23 mouse cellular contexts compared by ENCODE assay signal in the genomic region with DNA sequence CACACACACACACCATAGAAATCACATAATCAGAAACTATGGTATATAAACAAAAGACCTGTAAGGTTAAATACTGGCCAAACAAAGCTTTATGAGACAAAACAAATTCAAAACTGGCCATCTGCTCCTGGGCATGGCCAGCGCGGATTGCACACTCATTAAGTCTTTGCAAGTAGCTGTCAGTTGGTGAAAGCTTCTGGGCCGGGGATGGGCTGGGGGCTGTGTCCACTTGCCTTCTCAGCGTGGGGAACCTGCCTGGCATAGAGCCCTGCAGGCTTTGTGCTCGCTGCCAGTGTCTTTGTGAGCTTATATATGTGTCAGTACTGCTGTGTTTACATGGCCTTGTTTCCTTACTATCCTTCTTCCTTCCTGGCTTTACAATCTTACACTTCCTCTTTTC.
DNase-seq lines count a peak whose midpoint lies in the region; ATAC-seq and TF ChIP-seq lines count a peak whose summit lies in the region.
"Had no signal": no experiment of that assay in that cellular context is flagged by ENCODE, and none has a peak within 500 bp of the region (broad histone marks: within the 10 kb centered on the region; RNA-seq: fewer than 3 reads in every experiment).

No protein-coding gene starts in this region.

- 0 out of 2 replicates have a peak, but pooled peaks have one; percentile 36 for ATAC-seq in lung, embryonic 16.5 days (ENCODE audit: low read depth)
- peak; percentile 69 for ATAC-seq in hindbrain, embryonic 12.5 days (ENCODE audit: low FRiP score)
- ATAC-seq in midbrain, embryonic 13.5 days = 0 out of 2 replicates have a peak, but pooled peaks have one; percentile 50
- ATAC-seq: CD4-positive, CD25-positive, alpha-beta regulatory T cell, adult 4 months had no signal

- no peaks in the 10 kb centered on the region for H3K27me3 ChIP-seq in cerebellum, adult 2 months (ENCODE audit: control insufficient read depth, insufficient read depth, low read length)
- H3K27me3 ChIP-seq in lung, embryonic 16.5 days (ENCODE audit: control insufficient read depth, insufficient read depth, low read depth, low read length) = no peaks in the 10 kb centered on the region
- H3K27me3 ChIP-seq in hindbrain, embryonic 12.5 days = no peaks in the 10 kb centered on the region
- no peaks in the 10 kb centered on the region for H3K27me3 ChIP-seq in midbrain, embryonic 13.5 days
- H3K27me3 ChIP-seq: limb, embryonic 15.5 days; stomach, embryonic 15.5 days had no signal

- H3K36me3 ChIP-seq in lung, embryonic 16.5 days (ENCODE audit: control insufficient read depth, insufficient read depth, low read length) = no peaks in the 10 kb centered on the region
- H3K36me3 ChIP-seq in hindbrain, embryonic 12.5 days = no peaks in the 10 kb centered on the region
- H3K36me3 ChIP-seq in midbrain, embryonic 13.5 days = 0 out of 2 replicates have a peak, but pooled peaks cover under 1% of the 10 kb centered on the region
- H3K36me3 ChIP-seq: limb, embryonic 15.5 days; stomach, embryonic 15.5 days had no signal

- H3K27ac ChIP-seq in cerebellum, adult 2 months (ENCODE audit: insufficient read depth, low read length) = no peak overlapping the region
- H3K27ac ChIP-seq in lung, embryonic 16.5 days (ENCODE audit: low read length) = no peak overlapping the region
- H3K27ac ChIP-seq in hindbrain, embryonic 12.5 days = peak overlapping the region; percentile 64
- peak overlapping the region; percentile 19; the same call in 1 of the 2 replicates for H3K27ac ChIP-seq in midbrain, embryonic 13.5 days
- H3K27ac ChIP-seq: heart, adult 2 months; limb, embryonic 15.5 days; macrophage; stomach, embryonic 15.5 days had no signal

- H3K9me3 ChIP-seq in lung, embryonic 16.5 days (ENCODE audit: control insufficient read depth, low read length) = no peaks in the 10 kb centered on the region
- no peaks in the 10 kb centered on the region for H3K9me3 ChIP-seq in hindbrain, embryonic 12.5 days (replicated peaks)
- no peaks in the 10 kb centered on the region for H3K9me3 ChIP-seq in midbrain, embryonic 13.5 days
- H3K9me3 ChIP-seq: G1E; limb, embryonic 15.5 days; stomach, embryonic 15.5 days had no signal

- no peak overlapping the region for H3K4me2 ChIP-seq in lung, embryonic 16.5 days (ENCODE audit: low read depth, low read length)
- H3K4me2 ChIP-seq in hindbrain, embryonic 12.5 days (replicated peaks) = no peak overlapping the region
- H3K4me2 ChIP-seq in midbrain, embryonic 13.5 days (replicated peaks) = no peak overlapping the region
- H3K4me2 ChIP-seq: limb, embryonic 15.5 days; stomach, embryonic 15.5 days had no signal

- no peak overlapping the region for H3K9ac ChIP-seq in lung, embryonic 16.5 days (ENCODE audit: low read length)
- no peak overlapping the region for H3K9ac ChIP-seq in hindbrain, embryonic 12.5 days
- no peak overlapping the region for H3K9ac ChIP-seq in midbrain, embryonic 13.5 days (replicated peaks)
- H3K9ac ChIP-seq: limb, embryonic 15.5 days; stomach, embryonic 15.5 days had no signal

- TF ChIP-seq POLR2A in cerebellum, adult 2 months (IDR thresholded peaks at IDR 0.05; ENCODE audit: borderline replicate concordance, insufficient read depth, low read length) = no peak

- peak; percentile 55 to 76 for DNase-seq in cerebellum, postnatal 10 days
- no peak for DNase-seq in cerebellum, adult 2 months
- no peak for DNase-seq in lung, postnatal 10 days
- no peak for DNase-seq in adrenal gland, adult 2 months
- DNase-seq in layer of hippocampus, adult 9-10 months (ENCODE audit: low spot score) = no peak
- DNase-seq: adrenal gland, adult 8-10 months; cerebellum, adult 9-10 months; gastrocnemius, postnatal 10 days; heart, adult 2 months; kidney, adult 2 months; kidney, postnatal 25 days; right cerebral cortex, adult 18-20 months; spleen, adult 18-20 months; thymus, adult 2 months had no signal

- no peak for TF ChIP-seq CTCF in cerebellum, adult 2 months (IDR thresholded peaks at IDR 0.05; ENCODE audit: borderline replicate concordance, insufficient read depth, low read depth, low read length)

- H3K4me1 ChIP-seq in cerebellum, adult 2 months (ENCODE audit: control insufficient read depth, insufficient read depth, low read length) = no peaks in the 10 kb centered on the region
- H3K4me1 ChIP-seq in lung, embryonic 16.5 days (replicated peaks; ENCODE audit: control insufficient read depth, insufficient read depth, low read length) = no peaks in the 10 kb centered on the region
- peaks cover 6% of the 10 kb centered on the region; the same call in 1 of the 2 replicates for H3K4me1 ChIP-seq in hindbrain, embryonic 12.5 days
- H3K4me1 ChIP-seq in midbrain, embryonic 13.5 days (replicated peaks) = peaks cover 10% of the 10 kb centered on the region
- H3K4me1 ChIP-seq: limb, embryonic 15.5 days; stomach, embryonic 15.5 days had no signal

- no peak overlapping the region for H3K4me3 ChIP-seq in cerebellum, adult 2 months (replicated peaks; ENCODE audit: insufficient read depth, low read depth, low read length)
- H3K4me3 ChIP-seq in lung, embryonic 16.5 days (ENCODE audit: low read length) = no peak overlapping the region
- no peak overlapping the region for H3K4me3 ChIP-seq in hindbrain, embryonic 12.5 days
- no peak overlapping the region for H3K4me3 ChIP-seq in midbrain, embryonic 13.5 days (replicated peaks)
- H3K4me3 ChIP-seq: erythroblast, embryonic 14.5 days; heart, adult 2 months; limb, embryonic 15.5 days; stomach, embryonic 15.5 days had no signal

- WGBS in cerebellum, adult 2 months = 31% methylated on average over 5 of the region's 5 CpGs
- WGBS in lung, embryonic 16.5 days = 67% methylated on average over 5 of the region's 5 CpGs
- WGBS in hindbrain, embryonic 12.5 days = 32% methylated on average over 5 of the region's 5 CpGs
- WGBS in midbrain, embryonic 13.5 days = 19% methylated on average over 5 of the region's 5 CpGs

Comparison
In these comparisons a context has a peak if more than half of its experiments do, and no peak if none do; other contexts are left out.
1. DNase-seq: peak in cerebellum, postnatal 10 days (2 of 2); none in cerebellum, adult 2 months (0 of 2), lung, postnatal 10 days (single experiment), adrenal gland, adult 2 months (single experiment) and layer of hippocampus, adult 9-10 months (single experiment).
2. H3K27ac ChIP-seq: peak in hindbrain, embryonic 12.5 days (single experiment) and midbrain, embryonic 13.5 days (single experiment); none in cerebellum, adult 2 months (single experiment) and lung, embryonic 16.5 days (single experiment).
3. Peak in every context shown above with its lines, with median percentiles within 50 percentile points of each other: ATAC-seq.